Mouse (Mus musculus): ENCODE data around the gene 1110032F04Rik.

- TF ChIP-seq ZKSCAN1 (IDR thresholded peaks at IDR 0.05; ENCODE audit: low read depth, low read length) (no peak), CTCF (IDR thresholded peaks at IDR 0.05 in 2 of 3, conservative IDR thresholded peaks at IDR 0.05 in 1 of 3; ENCODE audit: control insufficient read depth in 1 of 3, insufficient read depth in 1 of 3, low read depth in 2 of 3, low read length in 3 of 3, poor library complexity in 1 of 3, severe bottlenecking in 1 of 3) (no peak), EP300 (IDR thresholded peaks at IDR 0.05; ENCODE audit: low read depth in 1 of 2, low read length in 2 of 2) (no peak), POLR2AphosphoS2 (IDR thresholded peaks at IDR 0.05; ENCODE audit: low read length) (no peak), SIN3A (IDR thresholded peaks at IDR 0.05; ENCODE audit: low read length) (no peak), POLR2A (IDR thresholded peaks at IDR 0.05; ENCODE audit: control insufficient read depth in 1 of 2, insufficient read depth in 1 of 2, low read depth in 1 of 2, low read length in 2 of 2, poor library complexity in 1 of 2) (no peak), ETS1 (IDR thresholded peaks at IDR 0.05; ENCODE audit: low read depth, low read length) (no peak), TCF12 (IDR thresholded peaks at IDR 0.05; ENCODE audit: low read depth, low read length) (no peak), ZMIZ1 (IDR thresholded peaks at IDR 0.05; ENCODE audit: low read depth, low read length) (no peak)
These were observed 29.2 kb upstream of the 1110032F04Rik start for GRCm38 (mm10) chr3:68840206-68840605.

All from MEL (cell line).